Mouse (Mus musculus) c-Kit-positive CD71-positive TER-119-positive erythroid progenitor cells, embryonic 14.5 days (primary cell): ENCODE data around the gene Rbfox2.

Experiments used
- DNase-seq: peaks from one replicate; pipeline ENCODE4 v3.0.0-alpha.2; 2013; ENCODE audit warnings: low spot score

Rbfox2 gene

GRCm38 (mm10) chr15:77331444-77331843, 24.6 kb upstream of the Rbfox2 start:
- no peak for DNase-seq

GRCm38 (mm10) chr15:77329681-77330180, 22.9 kb upstream of the Rbfox2 start:
- DNase-seq, result no peak

- no peak for DNase-seq
Observed at GRCm38 (mm10) chr15:77326361-77326760, 19.6 kb upstream of the Rbfox2 start.

- no peak for DNase-seq
Observed at GRCm38 (mm10) chr15:77324426-77324825, 17.6 kb upstream of the Rbfox2 start.

GRCm38 (mm10) chr15:77323226-77323625, 16.4 kb upstream of the Rbfox2 start:
- no peak for DNase-seq

GRCm38 (mm10) chr15:77313701-77314100, 6.9 kb upstream of the Rbfox2 start:
- DNase-seq, result no peak

GRCm38 (mm10) chr15:77312796-77313195, 6.0 kb upstream of the Rbfox2 start:
- no peak for DNase-seq

GRCm38 (mm10) chr15:77307767-77308495, 1.1 kb upstream of the Rbfox2 start:
- DNase-seq, result no peak

- no peak for DNase-seq
Observed at GRCm38 (mm10) chr15:77305852-77306546, 805 bp downstream of the Rbfox2 start.

GRCm38 (mm10) chr15:77304960-77305359, 1.8 kb downstream of the Rbfox2 start:
- no peak for DNase-seq

- no peak for DNase-seq
Observed at GRCm38 (mm10) chr15:77301122-77301521, 5.7 kb downstream of the Rbfox2 start.

GRCm38 (mm10) chr15:77298564-77298963, 8.2 kb downstream of the Rbfox2 start:
- no peak for DNase-seq

GRCm38 (mm10) chr15:77296635-77297034, 10.2 kb downstream of the Rbfox2 start:
- no peak for DNase-seq

GRCm38 (mm10) chr15:77293493-77293892, 13.3 kb downstream of the Rbfox2 start:
- DNase-seq, result no peak

GRCm38 (mm10) chr15:77292381-77292780, 14.4 kb downstream of the Rbfox2 start:
- DNase-seq, result no peak

GRCm38 (mm10) chr15:77291471-77291870, 15.3 kb downstream of the Rbfox2 start:
- no peak for DNase-seq

GRCm38 (mm10) chr15:77290352-77290751, 16.5 kb downstream of the Rbfox2 start:
- DNase-seq, result no peak

- DNase-seq, result no peak
Observed at GRCm38 (mm10) chr15:77280130-77280529, 26.7 kb downstream of the Rbfox2 start.

GRCm38 (mm10) chr15:77278825-77279224, 28.0 kb downstream of the Rbfox2 start:
- DNase-seq, result no peak

GRCm38 (mm10) chr15:77276838-77277725, 29.7 kb downstream of the Rbfox2 start:
- DNase-seq, result no peak

GRCm38 (mm10) chr15:77276300-77276699, 30.5 kb downstream of the Rbfox2 start:
- no peak for DNase-seq

- no peak for DNase-seq
Observed at GRCm38 (mm10) chr15:77275572-77275971, 31.2 kb downstream of the Rbfox2 start.
